Mouse (Mus musculus) adrenal gland, adult 10 weeks (tissue): ENCODE data around the gene 4933425L06Rik. TPM values are rescaled to one million over a fixed set of nuclear protein-coding genes. Genes with fewer than 3 reads are reported as not detected.

Experiments used
- polyA plus RNA-seq: library from polyadenylated mRNA; stranded (reverse); fragments of 350-450 nt; fragmentation: Illumina TruSeq; extraction: RNeasy Lipid Tissue Mini Kit (QIAGEN cat#74804); gene quantifications from one replicate; pipeline ENCODE4 v1.2.3, GENCODE M21; 2014; ENCODE audit warnings: low read depth, low replicate concordance

Gene 4933425L06Rik
- not detected for polyA plus RNA-seq

DNA sequence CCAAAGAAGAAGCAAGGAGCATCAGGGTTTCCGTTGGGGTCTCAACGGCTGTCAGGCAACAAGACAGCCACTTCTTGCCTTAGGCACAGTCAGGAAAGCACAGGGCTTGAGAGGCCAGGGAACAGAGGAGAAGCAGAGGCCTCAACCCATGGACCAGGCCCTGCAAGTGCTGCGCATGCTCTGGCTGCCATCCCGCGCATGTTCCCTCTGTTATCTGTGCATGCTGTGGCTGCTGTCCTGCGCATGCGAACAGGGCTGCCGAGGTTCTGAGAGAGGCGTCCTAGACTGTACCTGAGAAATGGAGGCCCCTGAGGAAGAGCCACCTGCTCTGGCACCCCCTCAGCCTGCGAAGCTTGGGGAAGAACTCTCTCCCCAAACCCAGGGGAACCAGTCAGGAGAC is at the start of gene 4933425L06Rik:
Gene 4933425L06Rik (plus strand): TSS at position 261 of the 400 bp plus-strand sequence.

DNA sequence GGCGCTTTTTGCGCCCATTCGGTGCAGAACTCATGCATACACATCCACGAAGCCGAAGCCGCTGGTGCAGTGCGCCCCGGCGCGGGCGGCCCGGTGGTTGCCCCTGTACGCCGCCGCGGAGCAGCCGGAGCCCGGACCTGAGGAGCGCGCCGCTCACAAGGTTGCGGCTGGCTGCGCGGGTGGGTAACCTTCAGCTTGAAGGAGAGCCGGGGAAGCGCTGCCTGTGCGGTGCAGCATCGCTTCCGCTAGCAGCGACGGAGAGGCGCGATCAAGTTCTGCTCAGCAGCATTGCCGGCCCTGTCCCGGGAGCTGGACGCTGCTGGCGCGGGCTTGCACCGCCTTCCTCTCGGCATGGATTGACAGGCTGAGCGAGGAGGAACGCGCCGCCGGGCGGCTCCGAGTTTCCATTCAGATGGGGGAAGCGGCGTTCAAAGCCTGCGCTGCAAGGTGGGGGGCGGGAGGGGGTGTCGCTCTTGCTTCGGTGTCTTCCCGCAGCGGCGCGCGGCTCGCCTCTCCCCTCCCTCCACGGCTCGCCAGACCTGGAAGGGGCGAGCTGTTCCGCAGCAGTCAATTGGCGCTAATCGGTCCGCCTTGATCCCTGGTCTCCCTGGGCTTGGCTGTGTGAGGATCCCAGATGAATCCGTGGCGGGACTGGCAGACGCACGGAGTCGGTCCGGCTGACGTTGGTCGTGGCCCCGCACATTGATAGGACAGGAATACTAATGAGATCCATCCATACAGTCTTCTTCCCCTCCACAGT is 27.6 kb upstream of the 4933425L06Rik start, which contains the start of gene Rgs7bp:
Gene Rgs7bp (minus strand): TSS at position 750 of the 760 bp plus-strand sequence.

Other genes starting within 250 kb of the 4933425L06Rik start
- gene Shisal2b, start 218.2 kb upstream of the 4933425L06Rik start, polyA plus RNA-seq = not detected
- 4.8 TPM for gene Rgs7bp, start 27.2 kb upstream of the 4933425L06Rik start, polyA plus RNA-seq
- 2.3 TPM for gene Rnf180, start 212.7 kb downstream of the 4933425L06Rik start, polyA plus RNA-seq